Mouse (Mus musculus): ENCODE measurements at regions not wholly inside any gene's neighbourhood (a gene's known extent, or its start where the extent isn't known, plus 50 kb on each side); places are given as distances from the start of the nearest gene placed in this dataset.

- H3K36me3 ChIP-seq, result no peaks in the 10 kb centered on the region
- 93% methylated on average over 4 of the region's 4 CpGs for WGBS
- H3K9me3 ChIP-seq (replicated peaks), result no peaks in the 10 kb centered on the region
- DNase-seq (ENCODE audit: low spot score), result no peak
- no peaks in the 10 kb centered on the region for H3K4me1 ChIP-seq
- no peaks in the 10 kb centered on the region for H3K27me3 ChIP-seq (ENCODE audit: low read depth, poor library complexity, severe bottlenecking)
- no peak overlapping the region for H3K27ac ChIP-seq
- H3K4me3 ChIP-seq, result no peak overlapping the region
These were observed 1326.6 kb upstream of the A1bg start for GRCm38 (mm10) chr15:62249436-62249835.

GRCm38 (mm10) chr15:62246561-62247079, 1323.8 kb upstream of the A1bg start:
- Histone ChIP-seq H3K9me3 (replicated peaks) (no peaks in the 10 kb centered on the region), H3K4me3 (no peak overlapping the region), H3K36me3 (peaks cover 2% of the 10 kb centered on the region; the same call in 1 of the 2 replicates), H3K4me1 (no peaks in the 10 kb centered on the region), H3K27me3 (ENCODE audit: low read depth, poor library complexity, severe bottlenecking) (no peaks in the 10 kb centered on the region), H3K27ac (no peak overlapping the region)
- DNase-seq (ENCODE audit: low spot score), result no peak
- WGBS, result 91% methylated on average over 4 of the region's 4 CpGs

- Histone ChIP-seq H3K27me3 (ENCODE audit: low read depth, poor library complexity, severe bottlenecking) (no peaks in the 10 kb centered on the region), H3K27ac (no peak overlapping the region), H3K9me3 (replicated peaks) (no peaks in the 10 kb centered on the region), H3K4me3 (no peak overlapping the region), H3K4me1 (no peaks in the 10 kb centered on the region), H3K36me3 (peaks cover 2% of the 10 kb centered on the region; the same call in 1 of the 2 replicates)
- 89% methylated on average over 1 of the region's 1 CpGs for WGBS
- no peak for DNase-seq (ENCODE audit: low spot score)
These were observed 1322.4 kb upstream of the A1bg start for GRCm38 (mm10) chr15:62245237-62245636.

- no peaks in the 10 kb centered on the region for H3K4me1 ChIP-seq
- 95% methylated on average over 3 of the region's 3 CpGs for WGBS
- H3K4me3 ChIP-seq, result no peak overlapping the region
- H3K9me3 ChIP-seq (replicated peaks), result no peaks in the 10 kb centered on the region
- peaks cover 2% of the 10 kb centered on the region; the same call in 1 of the 2 replicates for H3K36me3 ChIP-seq
- no peak overlapping the region for H3K27ac ChIP-seq
- DNase-seq (ENCODE audit: low spot score), result no peak
- no peaks in the 10 kb centered on the region for H3K27me3 ChIP-seq (ENCODE audit: low read depth, poor library complexity, severe bottlenecking)
These were observed 1322.0 kb upstream of the A1bg start for GRCm38 (mm10) chr15:62244819-62245218.

- no peak overlapping the region for H3K27ac ChIP-seq
- peaks cover 2% of the 10 kb centered on the region; the same call in 1 of the 2 replicates for H3K36me3 ChIP-seq
- no peaks in the 10 kb centered on the region for H3K4me1 ChIP-seq
- no peaks in the 10 kb centered on the region for H3K27me3 ChIP-seq (ENCODE audit: low read depth, poor library complexity, severe bottlenecking)
- no peak for DNase-seq (ENCODE audit: low spot score)
- WGBS, result 97% methylated on average over 3 of the region's 3 CpGs
- H3K9me3 ChIP-seq (replicated peaks), result no peaks in the 10 kb centered on the region
- no peak overlapping the region for H3K4me3 ChIP-seq
These were observed 1317.2 kb upstream of the A1bg start for GRCm38 (mm10) chr15:62240031-62240430.

GRCm38 (mm10) chr15:62238503-62239045, 1315.8 kb upstream of the A1bg start:
- DNase-seq (ENCODE audit: low spot score), result no peak
- Histone ChIP-seq H3K4me1 (no peaks in the 10 kb centered on the region), H3K27me3 (ENCODE audit: low read depth, poor library complexity, severe bottlenecking) (no peaks in the 10 kb centered on the region), H3K9me3 (replicated peaks) (no peaks in the 10 kb centered on the region), H3K36me3 (no peaks in the 10 kb centered on the region; the same call in 1 of the 2 replicates), H3K27ac (no peak overlapping the region), H3K4me3 (no peak overlapping the region)
- WGBS, result 83% methylated on average over 5 of the region's 5 CpGs

- Histone ChIP-seq H3K4me1 (no peaks in the 10 kb centered on the region), H3K4me3 (no peak overlapping the region), H3K9me3 (replicated peaks) (no peaks in the 10 kb centered on the region), H3K27ac (no peak overlapping the region), H3K27me3 (ENCODE audit: low read depth, poor library complexity, severe bottlenecking) (no peaks in the 10 kb centered on the region), H3K36me3 (no peaks in the 10 kb centered on the region)
- no peak for DNase-seq (ENCODE audit: low spot score)
- WGBS, result 88% methylated on average over 2 of the region's 2 CpGs
These were observed 1313.2 kb upstream of the A1bg start for GRCm38 (mm10) chr15:62236056-62236455.

- H3K9me3 ChIP-seq (replicated peaks), result no peaks in the 10 kb centered on the region
- H3K4me3 ChIP-seq, result no peak overlapping the region
- WGBS, result 89% methylated on average over 4 of the region's 4 CpGs
- H3K27me3 ChIP-seq (ENCODE audit: low read depth, poor library complexity, severe bottlenecking), result no peaks in the 10 kb centered on the region
- H3K27ac ChIP-seq, result no peak overlapping the region
- H3K36me3 ChIP-seq, result no peaks in the 10 kb centered on the region
- H3K4me1 ChIP-seq, result no peaks in the 10 kb centered on the region
- DNase-seq (ENCODE audit: low spot score), result no peak
These were observed 1311.5 kb upstream of the A1bg start for GRCm38 (mm10) chr15:62234182-62234760.

- WGBS, result 76% methylated on average over 8 of the region's 8 CpGs
- DNase-seq (ENCODE audit: low spot score), result no peak
- Histone ChIP-seq H3K36me3 (no peaks in the 10 kb centered on the region), H3K27ac (no peak overlapping the region), H3K4me1 (no peaks in the 10 kb centered on the region), H3K27me3 (ENCODE audit: low read depth, poor library complexity, severe bottlenecking) (no peaks in the 10 kb centered on the region), H3K4me3 (no peak overlapping the region), H3K9me3 (replicated peaks) (no peaks in the 10 kb centered on the region)
These were observed 1310.3 kb upstream of the A1bg start for GRCm38 (mm10) chr15:62233154-62233553.

GRCm38 (mm10) chr15:62231709-62232108, 1308.9 kb upstream of the A1bg start:
- Histone ChIP-seq H3K27ac (no peak overlapping the region), H3K27me3 (ENCODE audit: low read depth, poor library complexity, severe bottlenecking) (no peaks in the 10 kb centered on the region), H3K4me1 (no peaks in the 10 kb centered on the region), H3K4me3 (no peak overlapping the region), H3K36me3 (no peaks in the 10 kb centered on the region), H3K9me3 (replicated peaks) (no peaks in the 10 kb centered on the region)
- DNase-seq (ENCODE audit: low spot score), result no peak
- 78% methylated on average over 2 of the region's 2 CpGs for WGBS

GRCm38 (mm10) chr15:62230773-62231172, 1308.0 kb upstream of the A1bg start:
- Histone ChIP-seq H3K27ac (no peak overlapping the region), H3K9me3 (replicated peaks) (no peaks in the 10 kb centered on the region), H3K4me1 (no peaks in the 10 kb centered on the region), H3K4me3 (no peak overlapping the region), H3K27me3 (ENCODE audit: low read depth, poor library complexity, severe bottlenecking) (no peaks in the 10 kb centered on the region), H3K36me3 (no peaks in the 10 kb centered on the region)
- WGBS, result 94% methylated on average over 5 of the region's 5 CpGs
- no peak for DNase-seq (ENCODE audit: low spot score)

GRCm38 (mm10) chr15:62229491-62230283, 1306.9 kb upstream of the A1bg start:
- Histone ChIP-seq H3K4me3 (no peak overlapping the region), H3K4me1 (no peaks in the 10 kb centered on the region), H3K27ac (no peak overlapping the region), H3K9me3 (replicated peaks) (no peaks in the 10 kb centered on the region), H3K27me3 (ENCODE audit: low read depth, poor library complexity, severe bottlenecking) (no peaks in the 10 kb centered on the region), H3K36me3 (no peaks in the 10 kb centered on the region)
- DNase-seq (ENCODE audit: low spot score), result no peak
- WGBS, result 85% methylated on average over 8 of the region's 8 CpGs

- H3K27ac ChIP-seq, result no peak overlapping the region
- H3K36me3 ChIP-seq, result no peaks in the 10 kb centered on the region
- WGBS, result 97% methylated on average over 3 of the region's 3 CpGs
- DNase-seq (ENCODE audit: low spot score), result no peak
- H3K4me3 ChIP-seq, result no peak overlapping the region
- H3K4me1 ChIP-seq, result no peaks in the 10 kb centered on the region
- H3K27me3 ChIP-seq (ENCODE audit: low read depth, poor library complexity, severe bottlenecking), result no peaks in the 10 kb centered on the region
- no peaks in the 10 kb centered on the region for H3K9me3 ChIP-seq (replicated peaks)
These were observed 1306.2 kb upstream of the A1bg start for GRCm38 (mm10) chr15:62229023-62229422.

Measured in limb, embryonic 10.5 days (tissue).